Mouse (Mus musculus): Measurements from ENCODE around the gene Agmat.

Agmat gene

GRCm38 (mm10) chr4:141746578-141747346, at the start of gene Agmat:
Agmat (plus strand) TSS chr4:141746672.
- DNase-seq (ENCODE audit: low spot score in 2 of 2), result no peak

GRCm38 (mm10) chr4:141704625-141705024, 41.8 kb upstream of the Agmat start:
- DNase-seq (ENCODE audit: low spot score in 2 of 2), result no peak

GRCm38 (mm10) chr4:141705331-141705730, 41.1 kb upstream of the Agmat start:
- DNase-seq (ENCODE audit: low spot score in 2 of 2), result peak; percentile 44 to 66

- DNase-seq (ENCODE audit: low spot score in 2 of 2), result no peak
Observed at GRCm38 (mm10) chr4:141708005-141708404, 38.5 kb upstream of the Agmat start.

GRCm38 (mm10) chr4:141708971-141709370, 37.5 kb upstream of the Agmat start:
- no peak for DNase-seq (ENCODE audit: low spot score in 2 of 2)

GRCm38 (mm10) chr4:141711250-141711649, 35.2 kb upstream of the Agmat start:
- DNase-seq (ENCODE audit: low spot score in 2 of 2), result peak in 1 of 2 experiments; percentile 30

- DNase-seq (ENCODE audit: low spot score in 2 of 2), result no peak
Observed at GRCm38 (mm10) chr4:141713598-141714142, 32.8 kb upstream of the Agmat start.

GRCm38 (mm10) chr4:141715027-141715426, 31.4 kb upstream of the Agmat start:
- no peak for DNase-seq (ENCODE audit: low spot score in 2 of 2)

GRCm38 (mm10) chr4:141717633-141718032, 28.8 kb upstream of the Agmat start:
- no peak for DNase-seq (ENCODE audit: low spot score in 2 of 2)

GRCm38 (mm10) chr4:141719304-141719703, 27.2 kb upstream of the Agmat start:
- no peak for DNase-seq (ENCODE audit: low spot score in 2 of 2)

- DNase-seq (ENCODE audit: low spot score in 2 of 2), result no peak
Observed at GRCm38 (mm10) chr4:141720761-141721523, 25.5 kb upstream of the Agmat start.

GRCm38 (mm10) chr4:141721961-141722360, 24.5 kb upstream of the Agmat start:
- DNase-seq (ENCODE audit: low spot score in 2 of 2), result no peak

GRCm38 (mm10) chr4:141722731-141723672, 23.5 kb upstream of the Agmat start, which contains the start of gene Ddi2:
Ddi2 (minus strand) TSS chr4:141723419.
- peak; percentile 90 to 91 for DNase-seq (ENCODE audit: low spot score in 2 of 2)

- DNase-seq (ENCODE audit: low spot score in 2 of 2), result no peak
Observed at GRCm38 (mm10) chr4:141723673-141724068, 22.8 kb upstream of the Agmat start.

- DNase-seq (ENCODE audit: low spot score in 2 of 2), result no peak
Observed at GRCm38 (mm10) chr4:141724594-141724993, 21.9 kb upstream of the Agmat start.

- DNase-seq (ENCODE audit: low spot score in 2 of 2), result no peak
Observed at GRCm38 (mm10) chr4:141725277-141725676, 21.2 kb upstream of the Agmat start.

- DNase-seq (ENCODE audit: low spot score in 2 of 2), result no peak
Observed at GRCm38 (mm10) chr4:141725738-141726137, 20.7 kb upstream of the Agmat start.

GRCm38 (mm10) chr4:141729266-141729665, 17.2 kb upstream of the Agmat start:
- no peak for DNase-seq (ENCODE audit: low spot score in 2 of 2)

- DNase-seq (ENCODE audit: low spot score in 2 of 2), result peak; percentile 51 to 56
Observed at GRCm38 (mm10) chr4:141730401-141730800, 16.1 kb upstream of the Agmat start.

GRCm38 (mm10) chr4:141731766-141732165, 14.7 kb upstream of the Agmat start:
- DNase-seq (ENCODE audit: low spot score in 2 of 2), result no peak

- peak; percentile 95 to 96 for DNase-seq (ENCODE audit: low spot score in 2 of 2)
Observed at GRCm38 (mm10) chr4:141734446-141735205, 11.8 kb upstream of the Agmat start.

Data from right cerebral cortex, postnatal 36 days (tissue).